Mouse (Mus musculus) heart, adult 18-20 months (tissue): ENCODE measurements at regions not wholly inside any gene's neighbourhood (a gene's known extent, or its start where the extent isn't known, plus 50 kb on each side); places are given as distances from the start of the nearest gene placed in this dataset.
"Not testable (repeated sequence)": the region's sequence is repeated elsewhere in the genome, so short reads cannot be mapped to it uniquely, and the experiment has no call there.

ENCODE experiments used
- DNase-seq, 2 experiments: peaks; one replicate each; pipeline ENCODE4 v3.0.0; 2021 to 2022; ENCODE audit warnings: mixed read lengths in 1 of 2

GRCm38 (mm10) chrX:50504047-50504446, 75.7 kb upstream of the Olfr1324 start:
- no peak for DNase-seq

GRCm38 (mm10) chrX:50501181-50501580, 72.9 kb upstream of the Olfr1324 start:
- no peak for DNase-seq

GRCm38 (mm10) chrX:50490477-50490967, 62.2 kb upstream of the Olfr1324 start:
- DNase-seq: not testable (repeated sequence)
